Mouse (Mus musculus) left cerebral cortex, postnatal 14 days (tissue): ENCODE data around the gene Tex14. TPM values are rescaled to one million over a fixed set of nuclear protein-coding genes. Genes with fewer than 3 reads are reported as not detected.
A peak's percentile ranks its signal among the peaks of the same experiment; 100 is the strongest.
"Not testable (repeated sequence)": the region's sequence is repeated elsewhere in the genome, so short reads cannot be mapped to it uniquely, and the experiment has no call there.

Experiments used
- DNase-seq, 2 experiments: peaks; one replicate each; pipeline ENCODE4 v3.0.0; 2021 to 2022; ENCODE audit warnings: low spot score in 2 of 2, mixed read lengths in 1 of 2
- intact Hi-C: fragments of 180-260 bp; cut with DNase I; formaldehyde crosslinking; loops from one replicate; pipeline ENCODE4 v1.15.1; 2025
- total RNA-seq, 2 experiments: library from RNA; stranded (reverse); gene quantifications; 2 replicates each; pipeline ENCODE4 v1.2.3; 2021

Tex14 gene
- total RNA-seq, 2 experiments from 2014 or later: 0.19 to 0.92 TPM

DNA sequence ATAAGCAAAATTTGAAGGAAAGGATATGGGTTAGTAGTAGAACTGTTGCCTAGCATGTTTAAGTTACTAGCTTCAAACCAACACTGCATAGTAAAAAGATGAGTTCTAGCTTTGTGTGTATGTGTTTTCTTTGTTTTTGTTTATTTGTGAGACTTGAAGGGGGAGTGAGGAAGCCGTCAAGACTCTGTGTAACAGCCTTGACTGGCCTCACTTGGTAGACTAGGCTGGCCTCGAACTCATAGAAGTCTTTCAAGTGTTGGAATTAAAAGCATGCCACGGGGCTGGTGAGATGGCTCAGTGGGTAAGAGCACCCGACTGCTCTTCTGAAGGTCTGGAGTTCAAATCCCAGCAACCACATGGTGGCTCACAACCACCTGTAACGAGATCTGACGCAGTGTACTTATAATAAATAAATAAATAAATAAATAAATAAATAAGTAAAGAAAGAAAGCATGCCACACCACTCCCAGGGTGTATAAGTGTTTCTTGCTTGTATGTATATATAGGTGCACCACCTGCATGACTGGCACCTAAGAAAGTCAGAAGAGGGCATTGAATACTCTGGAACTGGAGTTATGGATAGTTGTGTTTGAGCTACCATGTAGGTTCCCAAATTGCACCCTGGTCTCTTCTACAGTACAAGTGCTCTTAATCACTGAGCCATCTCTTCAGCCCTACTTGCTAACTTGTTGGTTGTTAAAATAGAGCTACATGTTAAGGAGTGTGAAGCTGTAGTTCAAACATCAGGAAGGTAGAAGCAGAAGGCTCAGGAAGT lies 18.9 kb downstream of the Tex14 start:
- intact Hi-C loops: no loop called here
- no peak for DNase-seq

DNA sequence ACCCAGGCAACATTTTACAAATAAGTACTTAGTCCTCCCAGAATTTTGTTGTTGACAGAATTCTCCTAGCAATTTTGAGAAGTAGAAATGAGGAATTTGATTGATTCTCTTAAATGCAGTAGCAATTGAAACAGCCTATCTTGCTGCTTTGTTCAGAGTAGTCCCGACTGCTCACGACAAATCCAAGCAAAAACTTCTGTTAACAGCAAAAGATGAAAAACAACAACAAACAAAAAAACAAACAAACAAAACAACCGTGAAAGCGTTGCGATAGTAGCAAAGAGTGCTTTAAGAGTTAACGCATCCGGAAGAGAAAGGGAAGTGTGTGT lies 21.2 kb downstream of the Tex14 start:
- intact Hi-C loops: loop anchor here (2.0 kb wide), 1 partner anchor 17 kb away; no protein-coding TSS in a partner anchor
- no peak for DNase-seq

DNA sequence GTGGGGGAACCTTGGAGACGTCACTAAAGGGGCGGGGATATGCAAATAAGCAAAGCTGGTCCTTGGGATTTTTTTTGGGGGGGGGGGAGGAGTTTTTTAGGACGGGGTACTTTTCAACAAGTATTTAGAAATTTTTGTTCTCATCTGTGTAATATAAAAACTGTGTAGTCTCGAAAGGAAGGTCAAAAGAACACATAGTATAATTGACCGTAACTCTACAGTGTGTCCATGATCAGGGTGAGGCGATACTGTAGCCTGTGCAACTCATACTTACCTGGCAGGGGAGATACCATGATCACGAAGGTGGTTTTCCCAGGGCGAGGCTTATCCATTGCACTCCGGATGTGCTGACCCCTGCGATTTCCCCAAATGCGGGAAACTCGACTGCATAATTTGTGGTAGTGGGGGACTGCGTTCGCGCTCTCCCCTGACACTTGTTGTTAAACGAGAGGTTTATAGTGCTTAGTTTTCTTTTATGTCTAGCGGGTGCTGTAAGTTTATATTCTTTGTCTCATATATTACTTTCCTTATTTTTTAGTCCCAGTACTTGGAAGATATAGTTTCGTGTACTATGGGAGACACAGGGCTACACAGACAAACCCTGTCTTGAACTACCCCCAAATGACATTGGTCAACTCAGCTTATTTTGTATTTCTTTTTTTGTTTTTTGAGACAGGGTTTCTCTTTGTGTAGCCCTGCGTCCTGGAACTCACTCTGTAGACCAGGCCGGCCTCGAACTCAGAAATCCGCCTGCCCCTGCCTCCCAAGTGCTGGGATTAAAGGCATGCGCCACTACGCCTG lies 21.8 kb downstream of the Tex14 start:
- intact Hi-C loops: loop anchor here (2.0 kb wide), 1 partner anchor 16 kb away; no protein-coding TSS in a partner anchor
- DNase-seq: peak; percentile 79 to 90

DNA sequence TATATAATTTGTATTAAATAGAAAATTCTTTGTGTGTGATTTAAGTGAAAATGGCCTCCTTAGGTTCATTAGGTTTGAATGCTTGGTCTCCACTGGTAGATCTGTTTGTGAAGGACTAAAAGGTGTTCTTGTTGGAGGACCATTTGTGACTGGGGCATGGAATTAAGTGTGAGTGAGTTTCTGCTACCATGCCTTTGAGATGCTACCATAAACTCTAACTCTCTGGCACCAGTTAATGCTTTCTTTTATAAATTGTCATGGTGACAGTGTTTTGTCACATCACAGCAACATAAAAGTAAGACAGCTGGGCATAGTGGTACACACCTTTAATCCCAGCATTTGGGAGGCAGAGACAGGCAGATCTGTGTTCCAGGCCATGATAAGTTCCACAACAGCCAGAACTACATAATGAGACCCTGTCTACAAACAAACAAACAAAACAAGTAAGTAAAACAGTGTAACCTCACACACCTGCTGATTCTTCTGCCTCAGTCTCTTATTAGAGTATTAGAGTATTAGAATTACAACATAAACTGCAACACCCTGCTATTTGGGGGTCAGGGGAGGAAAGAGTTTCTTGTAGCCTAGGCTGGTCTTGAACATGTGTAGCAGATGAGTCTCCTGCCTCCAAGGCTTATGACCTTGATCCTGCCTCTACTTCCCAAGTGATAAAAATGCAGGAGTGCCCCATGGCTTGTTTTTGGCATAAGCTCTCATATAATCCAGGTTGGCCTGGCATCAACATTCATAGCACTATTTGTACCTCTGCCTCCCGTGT lies 22.6 kb downstream of the Tex14 start:
- DNase-seq: no peak
- intact Hi-C loops: loop anchor here (2.0 kb wide), 1 partner anchor 15 kb away; no protein-coding TSS in a partner anchor

DNA sequence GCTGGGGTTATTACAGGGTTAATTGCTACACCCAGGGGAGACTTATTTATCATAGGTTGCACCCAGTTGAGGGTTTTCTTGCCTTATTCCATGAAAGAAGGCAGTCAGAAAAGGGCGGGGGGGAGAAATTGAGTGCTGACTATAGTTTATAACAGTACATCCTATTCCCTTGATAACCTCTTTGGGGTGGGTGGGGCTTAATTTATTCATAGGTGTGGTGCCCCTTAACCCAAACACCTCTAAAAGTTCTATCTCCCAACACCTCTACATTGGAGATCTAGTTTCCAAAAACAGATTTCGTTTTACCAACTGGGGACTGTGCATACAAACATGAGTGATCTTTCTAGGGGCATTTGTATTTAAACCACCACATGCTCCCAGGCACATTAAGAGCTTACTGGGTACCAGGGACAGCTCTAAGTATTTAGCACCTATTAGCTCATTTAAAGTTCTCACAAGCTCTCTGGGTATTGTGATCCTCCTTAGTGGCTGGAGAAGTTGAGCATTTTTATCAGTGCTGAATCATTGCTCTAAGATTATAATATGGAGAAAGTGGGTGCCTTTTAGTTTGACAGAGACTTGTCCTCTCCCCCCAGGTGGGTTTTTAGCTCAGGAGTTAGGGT lies 23.3 kb downstream of the Tex14 start:
- no peak for DNase-seq
- intact Hi-C loops: no loop called here

DNA sequence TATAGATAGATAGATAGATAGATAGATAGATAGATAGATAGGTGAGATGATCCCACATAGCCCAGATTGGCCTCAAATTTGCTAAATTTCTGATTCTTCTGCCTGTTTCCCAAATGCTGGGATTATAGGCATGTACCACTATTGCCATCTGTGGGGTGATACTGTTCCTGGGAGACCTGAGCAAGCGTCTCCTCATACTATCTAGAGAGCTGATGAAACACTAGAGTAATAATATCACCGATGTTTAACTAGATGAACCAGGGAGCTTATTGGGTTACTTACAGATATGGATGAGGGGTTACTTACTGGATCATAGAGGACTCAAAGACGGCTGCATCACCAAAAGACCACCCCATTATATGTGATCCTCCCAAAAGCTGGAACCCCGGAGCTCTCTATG lies 24.5 kb downstream of the Tex14 start:
- intact Hi-C loops: no loop called here
- no peak for DNase-seq

DNA sequence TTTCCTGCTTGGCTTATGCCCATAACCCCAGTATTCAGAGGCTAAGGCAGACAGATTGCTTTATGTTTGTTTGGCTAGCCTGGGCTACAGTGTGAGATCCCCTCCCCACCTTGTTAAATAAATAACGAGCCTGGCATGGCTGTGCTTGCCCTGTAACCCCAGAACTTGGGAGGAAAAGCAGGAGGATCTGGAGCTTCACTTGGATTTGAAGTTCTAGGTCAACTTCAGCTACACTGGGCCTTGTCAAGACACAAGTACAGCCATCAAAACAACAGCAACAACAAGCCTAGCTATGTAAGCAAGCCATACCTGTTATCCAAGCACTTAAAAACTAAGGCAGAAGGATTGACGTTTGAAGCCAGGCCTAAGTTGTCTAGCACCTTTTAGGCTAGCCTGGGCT lies 25.5 kb downstream of the Tex14 start:
- intact Hi-C loops: no loop called here

DNA sequence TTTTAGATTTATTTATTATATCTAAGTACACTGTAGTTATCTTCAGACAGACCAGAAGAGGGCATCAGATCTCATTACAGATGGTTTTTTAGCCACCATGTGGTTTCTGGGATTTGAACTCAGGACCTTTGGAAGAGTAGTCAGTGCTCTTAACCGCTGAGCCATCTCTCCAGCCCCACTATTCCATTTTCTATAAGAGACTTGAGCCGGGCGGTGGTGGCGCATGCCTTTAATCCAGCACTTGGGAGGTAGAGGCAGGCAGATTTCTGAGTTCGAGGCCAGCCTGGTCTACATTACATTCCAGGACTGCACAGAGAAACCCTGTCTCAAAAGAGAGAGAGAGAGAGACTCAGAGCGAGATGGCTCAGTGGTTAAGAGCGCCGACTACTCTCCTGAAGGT lies 26.9 kb downstream of the Tex14 start:
- intact Hi-C loops, DNase-seq: not testable (repeated sequence)

More for the DNA sequence above, 25.5 kb downstream of the Tex14 start:
- DNase-seq: no peak

DNA sequence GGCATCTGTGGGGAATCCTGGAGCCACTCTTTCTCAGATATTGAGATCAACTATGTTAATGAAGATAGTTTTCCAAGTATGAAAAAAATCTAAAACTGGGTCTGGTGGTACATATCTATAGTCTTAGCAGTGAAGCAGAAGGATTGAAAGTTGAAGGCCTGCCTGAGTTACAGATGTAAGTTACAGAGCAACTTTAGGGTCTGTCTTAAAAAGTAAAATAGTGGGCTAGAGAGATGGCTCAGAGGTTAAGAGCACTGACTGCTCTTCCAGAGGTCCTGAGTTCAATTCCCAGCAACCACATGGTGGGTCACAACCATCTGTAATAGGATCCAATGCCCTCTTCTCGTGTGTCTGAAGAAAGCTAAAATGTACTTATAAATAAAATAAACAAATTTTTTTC lies 27.6 kb downstream of the Tex14 start:
- intact Hi-C loops: no loop called here
- no peak for DNase-seq

DNA sequence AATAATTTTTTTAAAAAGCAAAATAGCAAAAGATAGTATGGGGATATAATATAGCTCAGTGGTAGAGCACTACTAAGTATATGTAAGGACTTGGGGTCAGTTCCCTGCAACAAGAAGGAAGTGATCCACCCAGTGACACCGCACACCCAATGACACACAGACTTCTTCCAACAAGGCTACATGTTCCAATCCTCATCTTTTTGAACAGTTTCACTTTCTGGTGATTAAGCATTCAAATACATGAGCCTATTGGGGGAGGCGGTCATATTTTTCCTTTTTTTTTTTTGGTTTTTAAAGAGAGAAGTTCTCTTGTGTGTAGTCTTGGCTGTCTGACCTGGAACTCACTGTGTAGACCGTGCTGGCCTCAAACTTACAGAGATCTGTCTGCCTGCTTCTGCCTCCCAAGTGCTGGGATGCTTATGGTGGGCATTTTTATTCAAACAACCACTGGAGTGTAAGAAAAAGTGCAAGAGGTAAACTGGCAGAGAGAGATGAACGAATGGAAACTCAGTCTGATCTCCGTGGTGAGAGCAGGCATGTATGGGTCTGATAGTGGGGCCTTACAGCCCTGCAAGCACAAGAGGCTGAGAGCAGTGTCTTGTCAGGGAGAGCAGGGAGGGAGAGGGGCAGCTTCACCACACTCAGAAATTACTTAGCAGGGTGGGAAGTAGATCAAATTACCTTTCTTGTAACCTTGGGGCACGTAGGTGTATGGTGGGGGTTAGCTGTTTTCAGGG lies 28.2 kb downstream of the Tex14 start:
- intact Hi-C loops: no loop called here
- DNase-seq: no peak

DNA sequence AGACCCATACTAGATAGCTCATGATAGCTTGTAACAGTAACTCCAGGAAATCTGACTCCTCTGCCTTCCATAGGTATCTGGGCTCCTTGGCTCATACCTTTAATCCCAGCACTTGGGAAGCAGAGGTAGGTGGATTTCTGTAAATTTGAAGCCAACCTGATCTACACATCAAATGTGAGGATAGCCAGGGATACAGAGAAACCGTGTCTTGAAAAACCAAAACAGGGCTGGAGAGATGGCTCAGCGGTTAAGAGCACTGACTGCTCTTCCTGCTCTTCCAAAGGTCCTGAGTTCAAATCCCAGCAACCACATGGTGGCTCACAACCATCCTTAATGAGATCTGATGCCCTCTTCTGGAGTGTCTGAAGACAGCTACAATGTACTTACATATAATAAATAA lies 30.2 kb downstream of the Tex14 start:
- DNase-seq, intact Hi-C loops: not testable (repeated sequence)

DNA sequence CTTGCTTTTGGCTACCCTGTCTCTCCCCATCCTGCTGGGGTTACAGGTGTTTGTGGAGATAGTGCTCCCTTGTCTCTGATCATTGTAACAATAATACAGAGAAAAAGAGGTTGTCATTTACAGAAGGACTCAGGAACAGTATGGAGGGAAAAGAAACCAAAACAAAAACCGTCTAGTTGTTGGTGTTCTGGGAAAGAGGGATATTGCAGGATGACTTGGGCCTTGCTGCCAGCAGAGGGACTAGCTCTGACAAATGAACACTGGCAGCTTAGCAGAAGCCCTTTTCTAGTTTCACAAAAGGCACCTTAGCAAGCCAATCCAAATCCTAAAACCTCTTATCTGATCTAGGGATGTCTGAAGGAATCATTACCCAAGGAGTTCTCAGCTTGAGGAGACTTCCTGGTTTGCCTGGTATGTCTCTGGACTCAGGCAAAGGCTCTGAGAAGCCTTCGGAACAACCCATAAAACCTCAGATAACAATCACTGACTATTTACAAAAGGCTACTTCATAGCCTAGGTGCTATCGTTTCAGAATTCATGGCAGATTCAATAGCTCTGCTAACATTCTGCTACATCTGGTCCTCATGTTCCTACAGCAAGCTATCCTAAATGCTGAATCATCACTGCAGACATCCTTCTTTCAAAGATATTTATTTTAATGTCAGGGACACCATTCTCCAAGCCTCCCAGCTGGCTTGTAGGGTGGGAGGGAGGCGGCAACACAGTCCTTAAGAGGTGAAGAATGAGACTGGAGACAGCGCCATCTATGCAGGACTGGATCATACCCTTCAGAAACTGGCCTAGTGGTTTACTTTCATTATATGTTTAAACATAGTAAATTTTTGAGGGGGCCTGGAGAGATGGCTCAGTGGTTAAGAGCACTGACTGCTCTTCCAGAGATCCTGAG lies 31.7 kb downstream of the Tex14 start:
- DNase-seq: no peak
- intact Hi-C loops: no loop called here

DNA sequence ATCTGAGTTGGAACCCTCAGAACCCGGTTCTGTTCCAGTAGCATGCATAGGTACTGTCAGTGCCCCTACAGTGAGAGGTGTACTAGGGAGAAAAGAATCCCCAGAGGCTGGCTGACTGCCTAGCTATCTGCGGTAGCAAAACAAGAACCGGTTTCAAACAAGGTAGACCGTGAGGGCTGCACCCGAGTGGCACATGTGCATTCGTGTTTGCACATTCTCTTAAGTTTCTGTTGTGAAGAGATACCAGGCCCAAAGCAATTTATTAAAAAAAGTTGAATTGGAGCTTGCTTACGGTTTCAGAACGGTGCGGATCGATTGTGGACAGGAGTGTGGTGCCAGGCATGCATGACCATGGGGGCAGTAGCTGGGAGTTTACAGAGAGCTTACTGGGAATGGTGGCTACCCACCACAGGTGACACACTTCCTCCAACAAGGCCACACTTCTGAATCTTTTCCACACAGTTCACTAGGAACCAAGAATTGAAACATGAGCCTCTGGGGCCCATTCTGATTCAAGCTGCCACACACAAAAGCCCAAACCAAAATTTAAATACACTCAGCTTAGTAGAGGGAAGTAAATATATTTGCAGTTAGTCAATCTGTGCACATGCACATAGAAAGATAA lies 35.0 kb downstream of the Tex14 start:
- DNase-seq: no peak
- intact Hi-C loops: no loop called here

DNA sequence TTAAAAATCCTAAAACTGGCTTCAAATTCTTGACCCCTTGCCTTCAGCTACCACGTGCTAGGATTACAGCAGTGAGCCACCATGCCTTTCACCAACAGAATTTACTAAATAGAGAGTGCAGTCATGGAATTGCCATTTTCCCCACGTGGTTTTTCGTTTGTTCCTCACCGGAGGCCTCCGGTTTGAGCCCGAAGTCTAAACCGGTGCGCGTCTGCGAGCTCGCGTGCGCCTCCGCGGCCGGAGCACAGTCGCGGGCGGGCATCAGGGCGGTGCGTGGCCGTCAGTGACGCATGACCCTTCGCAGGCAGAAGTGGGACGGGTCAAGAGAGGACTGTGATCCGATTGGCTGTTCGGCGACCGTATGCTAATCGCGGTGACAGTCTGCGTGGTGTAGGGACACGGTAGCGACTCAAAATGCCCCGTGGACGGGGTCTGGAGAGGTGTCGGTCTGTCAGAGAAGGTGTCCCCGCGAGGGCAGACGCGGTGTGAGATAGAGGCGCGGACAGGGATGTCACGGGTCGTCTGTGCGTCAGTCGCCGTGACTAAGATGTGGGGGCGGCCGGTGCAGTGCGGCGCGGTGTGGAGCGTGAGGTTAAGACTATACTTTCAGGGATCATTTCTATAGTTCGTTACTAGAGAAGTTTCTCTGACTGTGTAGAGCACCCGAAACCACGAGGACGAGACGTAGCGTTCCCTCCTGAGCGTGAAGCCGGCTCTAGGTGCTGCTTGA lies 37.9 kb downstream of the Tex14 start:
- intact Hi-C loops: loop anchor here (2.0 kb wide), 1 partner anchor 16 kb away; no protein-coding TSS in a partner anchor
- DNase-seq: peak; percentile 77

DNA sequence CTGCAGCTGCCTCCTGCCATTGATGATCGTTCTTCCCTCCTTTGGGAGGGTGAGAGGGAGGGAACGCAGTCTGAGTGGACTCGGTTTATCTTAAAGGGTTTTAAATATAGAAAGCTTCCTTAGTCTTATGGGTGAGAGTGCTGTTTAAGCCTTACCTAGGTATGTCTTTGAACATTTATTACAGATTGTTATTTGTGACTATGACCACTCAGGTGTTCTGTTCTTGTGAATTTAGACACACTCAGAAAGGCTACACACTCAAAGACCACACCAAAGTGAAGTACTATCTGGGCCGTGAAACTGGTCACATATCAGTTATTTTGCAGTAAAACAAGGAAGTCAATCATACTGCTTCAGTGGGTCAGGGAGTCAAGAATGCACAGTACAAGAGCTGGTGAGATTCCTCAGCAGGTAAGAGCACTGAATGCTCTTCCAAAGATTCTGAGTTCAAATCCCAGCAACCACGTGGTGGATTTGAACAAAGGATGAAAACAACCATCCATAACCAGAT lies 38.6 kb downstream of the Tex14 start:
- DNase-seq: peak; percentile 68 to 89
- intact Hi-C loops: loop anchor here (2.0 kb wide), 1 partner anchor 17 kb away; no protein-coding TSS in a partner anchor

DNA sequence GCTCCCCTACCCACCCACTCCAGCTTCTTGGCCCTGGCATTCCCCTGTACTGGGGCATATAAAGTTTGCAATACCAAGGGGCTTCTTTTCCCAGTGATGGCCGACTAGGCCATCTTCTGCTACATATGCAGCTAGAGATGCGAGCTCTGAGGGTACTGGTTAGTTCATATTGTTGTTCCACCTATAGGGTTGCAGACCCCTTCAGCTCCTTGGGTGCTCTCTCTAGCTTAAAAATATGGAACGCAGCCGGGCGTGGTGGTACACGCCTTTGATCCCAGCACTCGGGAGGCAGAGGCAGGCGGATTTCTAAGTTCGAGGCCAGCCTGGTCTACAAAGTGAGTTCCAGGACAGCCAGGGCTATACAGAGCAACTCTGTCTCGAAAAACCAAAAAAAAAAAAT lies 39.2 kb downstream of the Tex14 start:
- intact Hi-C loops, DNase-seq: not testable (repeated sequence)
